Mouse (Mus musculus): Measurements from ENCODE around the gene H2-Q2.

DNA sequence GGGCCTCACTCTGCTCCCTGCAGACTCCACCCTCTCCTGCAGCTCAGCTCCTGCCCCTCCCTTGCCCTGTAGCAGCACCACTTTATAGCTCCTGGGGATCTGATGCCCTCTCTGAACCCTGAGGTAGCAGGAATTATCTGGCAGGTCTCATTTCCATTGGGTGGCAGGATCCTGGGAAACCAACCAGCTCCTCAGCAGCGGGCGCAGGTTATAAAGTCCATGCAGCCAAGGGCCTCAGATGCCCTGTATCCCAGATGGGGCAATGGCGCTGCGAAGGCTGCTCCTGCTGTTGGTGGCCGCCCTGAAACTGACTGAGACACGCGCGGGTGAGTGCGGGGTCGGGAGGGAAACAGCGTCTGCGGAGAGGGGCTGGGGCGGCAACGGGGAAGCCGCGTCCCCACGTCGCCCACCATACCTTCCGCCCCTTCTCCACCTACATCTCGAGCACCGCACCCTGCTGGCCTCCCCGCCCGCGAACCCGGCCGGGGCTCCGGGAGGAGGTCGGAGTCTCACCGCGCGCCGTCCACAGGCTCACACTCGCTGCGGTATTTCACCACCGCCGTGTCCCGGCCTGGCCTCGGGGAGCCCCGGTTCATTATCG is at the start of gene H2-Q2:
- TF ChIP-seq CTCF (conservative IDR thresholded peaks at IDR 0.05; ENCODE audit: low read length) (no peak), NANOG (IDR thresholded peaks at IDR 0.05; ENCODE audit: borderline replicate concordance, low read length) (no peak)

Data from E14TG2a.4 (cell line).